Mouse (Mus musculus) urinary bladder, postnatal 4 days (tissue): ENCODE measurements around the gene Zkscan3.

Experiments used
- DNase-seq, 2 experiments: peaks; one replicate each; pipeline ENCODE4 v3.0.0; 2021 to 2022; ENCODE audit warnings: low spot score in 2 of 2

Zkscan3 gene

DNA sequence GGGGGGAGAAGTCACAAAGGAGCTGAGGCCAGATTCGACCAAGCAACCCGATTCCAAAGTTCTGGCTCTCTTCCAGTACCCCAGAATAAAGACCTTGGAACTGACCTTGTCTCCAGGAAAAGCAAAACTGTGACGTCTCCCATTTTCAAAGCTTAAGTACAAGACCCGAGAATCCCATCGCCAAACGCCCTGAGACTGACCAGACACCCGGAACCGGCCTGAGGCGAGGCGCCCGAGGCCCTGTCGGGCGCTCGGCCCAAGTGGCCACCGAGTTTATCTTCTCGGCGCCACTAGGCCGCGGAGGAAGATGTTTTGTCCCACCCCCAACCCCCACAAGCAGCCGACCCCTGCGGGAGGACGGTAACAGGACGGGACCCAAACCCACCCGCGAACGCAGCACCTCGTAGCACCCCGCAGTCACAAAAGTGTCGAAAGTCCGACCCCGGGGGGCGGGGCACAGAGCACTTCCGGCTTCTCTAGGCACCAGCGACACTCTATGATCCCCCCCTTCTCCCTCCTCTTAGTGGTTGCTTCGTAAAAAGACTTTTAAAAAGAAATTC, at the start of gene Zkscan3:
Zkscan3 (minus strand) TSS at position 469 of the 560 bp plus-strand sequence.
- DNase-seq: peak; percentile 70 to 87

DNA sequence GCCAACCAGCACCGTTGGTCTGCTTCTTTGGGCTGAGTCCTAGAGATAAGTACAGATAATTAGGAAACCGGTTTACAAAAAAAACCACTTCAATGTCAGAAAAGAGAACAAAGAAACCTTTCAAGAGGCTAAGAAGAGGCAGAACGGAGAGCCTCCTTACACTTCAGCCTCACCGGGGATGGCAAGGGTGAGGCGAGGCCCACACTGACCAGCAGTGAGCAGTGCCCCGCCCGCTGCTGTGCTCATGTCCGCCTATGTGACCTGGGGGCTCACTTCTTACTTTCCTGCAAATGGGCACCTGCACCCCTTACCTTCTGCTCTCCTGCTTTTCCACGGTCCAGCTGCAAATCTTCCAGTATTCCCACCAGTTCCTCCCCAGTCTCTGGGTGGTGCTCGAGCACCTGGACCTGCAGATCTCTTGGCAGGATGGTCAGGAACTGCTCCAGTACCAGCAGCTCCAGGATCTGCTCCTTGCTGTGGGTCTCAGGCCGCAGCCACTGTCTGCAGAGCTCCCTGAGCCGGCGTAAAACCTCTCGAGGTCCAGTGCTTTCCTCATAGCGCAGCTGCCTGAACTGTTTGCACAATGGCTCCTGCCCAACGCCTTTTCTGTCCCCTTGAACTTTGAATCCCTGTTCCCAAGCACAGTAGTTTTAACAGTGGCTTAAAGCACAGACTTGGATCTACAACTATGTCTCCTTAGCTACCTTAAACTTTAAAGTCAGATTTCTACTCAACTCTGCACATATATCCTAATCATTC, 45.5 kb upstream of the Zkscan3 start:
- DNase-seq: no peak

DNA sequence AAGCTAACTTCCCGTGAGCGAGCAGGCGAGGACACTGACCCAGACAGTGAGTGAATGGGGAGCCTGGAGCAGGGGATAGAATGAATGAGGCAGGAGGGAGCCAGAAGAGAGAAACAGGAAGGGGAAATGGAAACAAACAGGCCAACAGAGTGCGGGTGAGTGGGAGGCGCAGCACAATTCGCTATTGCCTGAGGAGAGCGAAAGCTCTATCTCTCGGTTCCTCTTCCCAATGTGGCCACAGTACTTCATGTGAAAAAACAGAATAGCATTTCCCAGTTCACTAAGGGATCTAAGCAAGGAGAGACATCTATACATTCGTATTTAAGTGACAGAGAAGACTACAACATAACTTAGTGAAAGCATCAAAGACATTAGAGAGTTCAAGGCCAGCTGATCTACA, 44.2 kb upstream of the Zkscan3 start:
- no peak for DNase-seq

DNA sequence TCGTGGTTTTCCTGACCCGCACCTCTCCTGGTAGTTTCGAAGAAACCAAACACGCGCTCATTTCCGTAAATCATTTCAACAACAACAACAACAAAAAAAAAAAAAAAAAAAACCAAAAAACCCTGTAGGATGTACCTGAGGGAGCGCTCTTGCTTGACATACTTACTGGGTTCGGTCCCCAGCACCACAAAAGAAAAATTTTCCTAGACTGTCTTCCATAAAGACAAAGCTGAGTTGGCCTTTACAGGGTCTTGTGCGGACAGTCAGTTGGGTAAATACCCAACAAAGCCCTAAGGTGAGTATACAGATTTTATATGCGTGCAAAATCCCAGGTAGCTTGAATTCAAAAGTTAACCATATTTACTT, 38.6 kb upstream of the Zkscan3 start:
- no peak for DNase-seq

DNA sequence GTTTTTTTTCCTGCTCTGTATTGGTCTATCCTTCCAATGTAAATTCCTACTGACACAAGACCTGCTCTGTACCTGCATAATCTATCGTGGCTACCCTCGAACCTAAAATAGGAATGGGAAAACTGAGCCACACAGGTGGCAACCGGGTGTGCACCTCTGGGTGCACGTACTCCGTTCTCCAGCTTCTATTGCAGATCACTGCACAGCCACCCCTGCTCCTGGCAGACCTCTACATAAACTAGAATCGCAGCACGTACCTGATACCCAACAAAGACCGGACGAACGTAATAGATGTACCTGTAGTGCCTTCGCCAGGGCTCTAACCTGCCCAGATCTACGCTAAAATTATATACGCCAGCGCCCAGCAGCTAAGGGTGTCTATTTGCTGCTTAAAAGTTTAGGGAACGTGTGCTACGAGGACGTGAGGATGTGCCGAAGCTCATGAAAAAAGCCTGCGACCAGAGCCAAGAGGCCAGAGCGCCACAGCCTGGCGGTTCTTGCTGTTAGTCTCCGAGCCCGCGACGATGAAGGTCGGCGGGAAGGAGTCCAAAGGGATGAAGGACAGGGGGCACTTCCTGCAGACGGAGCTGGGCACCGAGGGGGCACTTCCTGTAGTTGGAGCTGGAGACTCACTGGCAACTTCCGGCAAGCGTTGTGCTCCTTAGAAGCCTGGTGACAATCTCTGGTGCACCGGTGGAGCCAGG, 38.1 kb upstream of the Zkscan3 start, which contains the start of gene Pgbd1:
Pgbd1 (minus strand) TSS at position 556 of the 704 bp plus-strand sequence.
- peak; percentile 53 to 69 for DNase-seq

DNA sequence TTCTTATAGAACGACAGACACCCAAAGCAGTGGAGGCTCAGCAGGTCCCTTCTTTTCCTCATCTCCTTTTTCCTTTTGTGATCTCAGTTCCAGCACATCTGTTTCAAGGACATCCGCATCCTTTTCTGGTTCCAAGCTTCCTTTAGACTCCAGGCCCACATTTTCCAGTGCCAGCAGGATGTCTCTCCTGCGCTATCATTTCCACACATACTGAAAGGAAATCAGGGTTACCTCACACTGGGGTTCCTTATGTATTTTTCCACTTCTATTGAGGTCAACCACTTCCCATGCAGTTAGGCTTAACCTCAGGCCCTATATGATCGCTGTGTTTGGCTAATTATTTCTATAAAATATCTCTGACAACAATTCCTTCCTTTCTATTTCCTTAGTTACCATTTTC, 32.9 kb upstream of the Zkscan3 start:
- DNase-seq: no peak

DNA sequence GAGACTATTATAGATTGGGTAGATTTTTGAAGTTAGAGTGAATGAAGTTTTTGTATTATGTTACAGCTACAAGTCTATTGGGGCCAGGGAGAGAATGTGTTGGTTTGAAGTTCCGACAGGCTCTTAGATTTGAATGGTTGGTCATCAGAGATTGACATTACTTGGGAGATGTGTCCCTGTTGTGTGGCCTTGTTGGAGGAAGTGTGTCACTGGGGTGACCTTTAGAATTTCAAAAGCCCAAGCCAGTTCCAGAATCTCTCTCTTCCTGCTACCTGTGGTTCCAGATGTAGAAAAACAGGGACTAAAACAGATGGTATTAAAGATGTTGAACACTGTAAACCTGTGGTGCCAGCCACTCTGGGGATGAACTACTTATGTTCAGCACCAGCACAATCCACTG, 25.1 kb upstream of the Zkscan3 start:
- no peak for DNase-seq

DNA sequence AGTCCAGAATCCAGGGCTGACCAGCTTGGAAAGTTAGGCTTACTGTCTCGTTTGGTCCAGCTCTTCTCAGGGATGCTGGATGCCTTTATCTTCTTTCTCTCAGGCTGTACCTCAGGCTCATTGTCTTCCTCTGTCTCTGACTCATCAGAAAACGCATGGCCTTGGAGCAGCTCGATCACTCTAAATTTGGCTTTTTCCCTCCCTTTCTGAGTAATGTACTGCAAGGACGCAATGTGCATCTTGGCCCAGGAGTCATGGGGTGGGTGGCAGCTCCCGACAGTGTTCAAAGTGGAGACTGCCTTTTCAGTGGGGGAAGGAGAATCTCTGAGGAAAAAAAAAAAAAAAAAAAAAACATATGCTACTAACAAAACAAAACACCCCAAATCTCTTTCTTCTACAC, 20.7 kb upstream of the Zkscan3 start:
- no peak for DNase-seq

DNA sequence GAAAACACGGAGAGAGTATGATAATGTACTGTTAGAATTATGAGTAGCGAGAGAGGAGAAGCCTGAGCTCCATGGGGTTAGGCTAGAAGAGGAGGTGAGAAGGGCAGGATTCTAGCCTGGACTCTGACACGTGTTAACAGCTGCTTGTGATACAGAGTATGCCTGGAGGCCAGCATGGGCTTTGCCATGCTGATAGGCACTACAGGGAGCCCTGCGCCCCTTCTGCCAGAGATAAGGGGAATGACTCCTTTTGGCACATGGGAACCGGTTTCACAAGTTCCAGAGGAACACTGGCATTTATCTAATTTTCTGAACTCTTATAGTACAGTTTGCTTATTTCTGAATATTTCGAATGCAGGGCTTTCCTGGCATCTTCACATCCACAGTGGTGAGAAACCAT, 16.3 kb upstream of the Zkscan3 start:
- no peak for DNase-seq

DNA sequence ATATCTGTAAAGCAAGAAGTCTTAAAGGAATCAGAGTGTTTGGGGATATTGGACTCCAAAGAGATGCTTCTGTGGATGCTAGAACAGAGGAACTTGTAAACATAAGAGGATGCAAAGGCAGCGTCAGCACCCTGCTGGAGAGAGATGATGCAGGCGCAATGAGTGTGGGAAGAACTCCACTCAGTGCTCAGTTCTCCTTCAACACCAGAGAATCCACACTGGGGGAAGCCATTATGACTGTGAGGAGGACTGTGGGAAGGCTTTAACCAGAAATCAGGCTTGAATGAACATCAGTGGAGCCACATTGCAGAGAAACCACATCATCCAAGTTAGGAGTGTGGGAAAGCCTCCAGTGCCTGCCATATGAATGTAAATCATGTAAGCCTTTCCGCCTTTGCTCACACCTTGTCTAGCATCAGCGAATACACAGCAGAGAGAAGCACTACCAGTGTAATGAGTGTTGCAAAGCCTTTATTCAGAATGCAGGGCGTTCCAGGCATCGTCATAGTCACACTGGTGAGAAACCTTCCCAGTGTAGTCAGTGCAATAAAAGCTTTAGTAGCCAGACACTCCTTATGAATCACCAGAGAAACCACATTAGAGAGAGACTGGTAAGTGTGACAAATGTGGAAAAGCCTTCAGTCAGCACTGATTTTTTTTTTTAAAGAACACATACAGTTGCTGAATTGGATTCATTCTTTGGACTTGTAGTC, 14.9 kb upstream of the Zkscan3 start:
- DNase-seq: no peak

DNA sequence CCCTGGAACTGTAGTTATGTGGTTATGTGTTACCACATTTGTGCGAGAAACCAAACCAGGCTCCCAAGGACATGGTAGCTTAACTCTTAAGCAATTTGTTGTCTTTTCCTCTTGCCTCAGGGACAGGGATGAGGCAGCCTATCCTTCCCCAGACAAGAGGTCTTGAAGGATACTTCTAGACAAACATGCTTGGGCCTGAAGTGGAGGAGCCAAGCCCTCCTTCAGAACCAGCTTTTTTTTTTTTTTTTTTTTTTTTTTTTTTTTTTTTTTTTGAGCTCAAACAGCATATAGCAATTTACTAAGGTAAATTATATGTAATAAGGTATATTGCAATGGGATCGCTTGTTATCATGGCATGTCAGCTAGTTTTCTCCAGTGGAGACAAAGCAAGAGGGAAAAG, 13.2 kb upstream of the Zkscan3 start:
- DNase-seq: no peak

DNA sequence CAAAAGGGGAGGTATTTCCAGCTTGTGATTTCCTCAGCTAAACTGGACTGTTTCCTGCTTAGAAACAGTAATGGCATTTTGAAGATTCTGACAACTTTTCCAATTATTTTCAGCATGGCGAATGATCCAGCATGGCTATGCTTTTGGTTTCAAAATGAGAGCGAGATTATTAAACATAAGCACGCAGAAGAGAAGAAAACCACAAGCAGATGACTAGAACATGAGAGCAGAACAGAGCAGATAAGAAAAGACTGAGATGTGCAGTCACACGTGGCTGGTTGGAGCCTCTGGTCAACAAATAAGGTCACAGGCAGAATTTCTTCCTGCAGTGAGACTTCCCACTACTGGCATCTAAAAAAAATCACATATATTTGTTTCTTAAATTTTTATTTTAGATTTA, 12.7 kb upstream of the Zkscan3 start:
- DNase-seq: no peak

DNA sequence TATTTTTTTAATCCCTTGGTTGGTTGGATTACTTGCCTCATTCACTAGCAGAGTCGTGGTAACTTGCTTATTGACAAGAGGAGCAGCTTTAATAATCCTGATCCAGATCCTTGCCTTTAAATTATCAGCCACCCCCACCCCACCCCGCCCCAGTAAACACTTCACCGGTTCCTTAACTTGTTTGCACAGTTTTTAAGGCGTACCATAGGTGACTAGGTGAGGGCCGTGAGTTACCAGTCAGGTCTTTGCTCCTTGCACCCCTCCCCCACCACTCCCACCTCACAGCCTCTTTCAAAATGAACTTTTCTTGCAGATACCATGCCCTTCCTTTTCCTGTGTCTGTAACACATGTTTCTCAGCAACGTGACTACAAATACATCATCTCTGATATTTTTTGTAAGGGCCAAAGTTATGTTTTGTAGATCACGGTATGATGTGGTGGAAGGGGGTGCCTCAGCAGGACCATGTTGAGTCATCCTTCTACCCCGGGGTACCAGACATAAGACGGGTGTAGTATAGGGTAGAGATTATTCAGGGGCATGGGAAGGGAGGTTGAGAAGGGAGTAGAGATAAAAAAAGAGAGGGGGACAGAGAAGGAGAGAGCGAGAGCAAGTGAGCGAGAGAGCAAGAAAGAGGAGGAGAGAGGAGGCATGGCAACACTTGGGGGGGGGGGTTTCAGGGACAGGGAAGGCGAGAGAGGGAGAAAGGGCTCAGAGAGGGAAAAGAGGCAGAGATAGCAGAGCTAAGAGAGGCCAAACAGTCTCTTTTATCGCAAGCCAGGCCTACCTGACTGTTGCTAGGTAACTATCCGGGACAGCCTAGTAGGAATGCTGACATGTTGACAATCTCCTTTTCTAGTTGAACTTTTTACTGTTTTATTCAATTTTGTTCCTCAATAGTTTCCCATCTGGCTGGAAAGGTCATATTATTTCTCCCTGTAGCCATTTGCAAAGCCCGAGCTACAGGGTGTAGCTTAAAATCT, 12.0 kb upstream of the Zkscan3 start:
- no peak for DNase-seq

DNA sequence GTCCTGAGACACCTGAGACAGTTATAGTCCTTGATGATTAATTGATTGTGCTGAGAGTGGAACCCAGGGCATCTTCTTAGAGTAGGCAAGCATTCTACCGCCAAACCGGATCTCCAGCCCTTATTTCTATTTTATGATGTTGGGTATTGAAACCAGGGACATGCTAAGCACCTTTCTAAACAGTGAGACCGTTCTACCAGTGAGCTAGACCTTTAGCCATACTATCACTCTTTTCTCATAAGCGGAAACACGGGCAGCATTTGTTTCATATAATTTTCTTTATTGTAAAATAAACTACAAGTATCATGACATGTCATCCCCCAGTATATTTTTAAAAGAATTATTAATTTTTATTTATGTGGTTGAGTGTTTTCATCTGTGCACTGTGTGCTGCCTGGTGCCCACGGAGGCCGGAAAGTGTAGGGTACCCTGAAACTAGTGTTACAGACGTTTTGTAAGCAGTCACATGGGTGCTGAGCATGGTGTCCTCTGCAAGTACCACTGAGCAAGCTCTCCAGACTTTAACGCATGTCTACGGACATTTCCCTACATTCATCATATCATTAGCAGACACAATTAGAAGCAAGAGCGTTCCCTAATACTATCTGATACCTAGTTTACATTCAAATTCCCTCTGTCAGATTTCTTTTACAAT, 6.4 kb upstream of the Zkscan3 start:
- no peak for DNase-seq

DNA sequence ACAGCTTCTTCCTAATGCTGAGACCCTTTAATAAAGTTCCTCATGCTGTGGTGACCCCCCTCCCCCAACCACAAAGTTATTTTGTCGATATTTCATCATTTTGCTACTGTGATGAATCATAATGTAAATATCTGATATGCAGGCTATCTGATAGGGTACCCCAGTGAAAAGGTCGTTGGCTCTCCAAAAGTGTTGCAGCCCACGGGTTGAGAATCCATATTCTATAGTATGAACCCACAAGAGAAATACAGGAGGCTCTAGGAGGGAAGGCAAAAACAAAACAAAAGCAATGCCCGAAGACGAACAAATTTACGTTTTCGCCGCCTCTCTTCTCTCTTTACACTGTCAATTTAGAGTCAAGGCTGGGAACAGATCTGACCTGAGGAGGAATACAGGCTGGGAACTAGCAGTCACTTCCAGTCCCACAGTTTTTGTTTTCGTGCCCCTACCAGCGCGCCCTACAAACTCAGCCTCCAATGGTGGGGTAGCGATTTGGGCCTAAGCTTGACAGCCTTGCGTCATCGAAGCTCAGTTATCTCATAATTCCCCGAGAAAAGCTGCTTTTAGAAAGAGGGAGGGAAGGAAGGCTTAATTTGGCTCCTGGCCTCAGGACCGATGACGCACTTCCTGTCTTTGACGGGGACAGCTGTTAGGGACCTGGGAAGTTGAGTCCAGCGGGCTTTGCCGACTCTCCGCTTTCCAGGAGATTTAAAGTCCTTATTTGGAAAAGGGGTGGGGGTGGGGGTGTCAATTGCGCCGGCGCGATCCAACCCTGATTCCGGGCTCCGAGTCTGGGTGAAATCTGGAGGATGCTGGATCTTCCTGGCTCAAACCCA, 5.6 kb upstream of the Zkscan3 start:
- DNase-seq: peak; percentile 68 to 81

DNA sequence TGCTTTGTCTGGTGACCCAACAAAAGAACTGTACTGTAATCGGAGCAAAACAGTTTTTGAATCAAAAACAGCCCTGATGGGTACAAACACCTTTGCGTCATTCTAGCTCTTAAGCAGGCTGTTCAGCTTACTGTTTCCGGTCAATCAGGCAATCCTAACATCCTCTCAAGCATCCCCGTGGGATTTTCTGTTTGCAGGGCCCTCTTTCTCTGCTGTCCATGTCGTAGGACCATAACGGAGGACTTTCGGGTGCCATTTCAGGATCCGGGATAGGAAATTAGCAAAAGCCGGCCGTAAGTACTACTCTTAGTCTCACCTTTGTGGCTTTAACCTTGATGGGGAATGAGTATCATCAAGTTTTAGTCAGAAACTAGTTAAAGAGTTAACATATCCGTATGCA, 4.8 kb upstream of the Zkscan3 start:
- DNase-seq: no peak

DNA sequence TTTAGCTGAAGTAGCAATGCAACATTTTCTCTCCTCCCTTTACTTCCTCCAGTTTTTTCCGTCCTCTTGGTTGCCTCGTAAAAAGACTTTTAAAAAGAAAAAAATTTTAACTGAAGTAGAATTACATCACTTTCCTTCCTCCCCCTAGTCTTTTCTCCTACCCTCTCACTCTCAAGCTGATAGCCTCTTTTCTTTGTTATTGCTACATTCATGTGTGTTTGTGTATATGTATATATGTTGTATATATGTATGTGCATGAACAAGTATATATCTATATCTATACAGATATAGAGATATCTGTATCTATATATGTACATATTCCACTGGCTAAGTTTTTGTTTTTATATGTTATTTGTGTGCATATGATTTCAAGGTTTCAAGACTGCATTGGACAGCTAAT, 293 bp upstream of the Zkscan3 start:
- DNase-seq: no peak

DNA sequence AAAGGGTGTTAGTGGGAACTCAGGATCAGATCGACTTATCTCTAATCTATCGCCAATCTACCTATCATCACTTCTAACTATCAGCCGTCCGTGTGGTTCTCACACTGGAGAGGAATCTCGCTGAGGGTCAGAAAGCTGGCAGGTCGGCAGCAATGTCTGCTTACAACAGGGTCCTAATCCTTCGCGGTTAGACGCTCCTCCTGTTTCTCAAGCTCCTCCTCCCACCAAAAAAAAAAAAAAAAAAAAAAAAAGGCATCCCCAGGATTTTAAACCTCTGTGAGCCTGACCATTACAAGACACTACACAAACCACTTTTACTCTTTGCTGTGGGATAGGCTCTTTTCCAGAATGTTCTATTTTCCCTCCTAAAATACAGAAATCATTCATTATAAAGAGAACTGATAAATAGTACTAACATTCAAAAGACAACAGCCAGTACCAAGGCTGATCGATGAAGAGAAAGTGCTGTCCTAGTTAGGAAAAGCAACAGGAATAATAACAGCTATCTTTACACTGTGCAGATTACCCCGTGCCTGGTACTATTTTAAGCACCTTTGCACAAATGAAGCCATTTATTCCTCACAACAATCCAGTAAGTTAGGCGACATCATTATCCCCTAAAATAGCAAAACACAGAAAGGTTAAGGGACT, 794 bp downstream of the Zkscan3 start:
- DNase-seq: no peak

DNA sequence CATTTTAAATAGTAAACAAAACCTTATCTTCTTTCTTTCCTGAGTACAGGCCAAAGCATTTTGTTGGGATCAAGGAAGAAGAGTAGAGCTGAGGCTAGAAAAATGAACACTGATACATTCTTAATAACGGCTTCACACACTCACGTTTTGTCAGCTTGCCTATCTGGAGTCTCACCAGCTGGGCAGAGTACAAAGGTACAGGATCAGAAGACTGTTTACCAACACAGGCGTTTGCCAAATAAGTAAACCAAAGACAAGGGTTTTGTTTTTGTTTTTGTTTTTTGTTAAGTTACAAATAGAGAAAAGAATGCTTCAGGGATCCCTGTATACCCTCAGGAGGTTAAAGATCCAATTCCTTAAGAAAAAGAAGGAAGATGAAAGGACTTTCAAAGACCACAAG, 1.4 kb downstream of the Zkscan3 start:
- DNase-seq: no peak
